Mouse (Mus musculus) kidney, postnatal 25 days (tissue): ENCODE measurements around the gene Cdh15.

Experiments
- DNase-seq, 2 experiments: peaks; one replicate each; pipeline ENCODE4 v3.0.0; 2021; ENCODE audit warnings: mixed read lengths in 2 of 2

The Cdh15 gene

GRCm38 (mm10) chr8:122847829-122848561 is at the start of gene Cdh15:
Gene Cdh15, plus strand, starts transcription at chr8:122847966.
- DNase-seq, result peak; percentile 38 to 62

- no peak for DNase-seq
Measured at GRCm38 (mm10) chr8:122803906-122804761, 43.6 kb upstream of the Cdh15 start.

DNA sequence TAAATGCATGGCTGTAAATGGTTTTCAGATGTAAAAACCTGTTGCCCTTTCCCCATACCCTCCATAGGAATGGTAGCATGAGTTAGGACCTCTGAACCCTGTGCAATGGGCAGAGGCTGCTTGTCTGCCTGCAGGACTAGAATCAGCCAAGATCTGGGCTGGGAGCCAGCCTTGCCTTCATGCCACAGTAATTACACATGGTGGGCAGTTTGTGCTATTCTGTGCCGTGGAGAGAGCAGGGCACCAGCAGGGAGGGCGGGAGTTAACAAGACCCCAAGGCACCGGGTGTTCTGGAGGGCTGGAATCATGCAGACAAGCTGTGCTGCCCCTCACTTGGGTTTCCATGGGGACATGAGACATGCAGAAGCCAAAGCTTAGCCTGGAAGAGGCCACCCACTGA is 42.4 kb upstream of the Cdh15 start:
- DNase-seq, result peak; percentile 82 to 86

- peak in 1 of 2 experiments; percentile 14 for DNase-seq
Measured at GRCm38 (mm10) chr8:122806956-122807538, 40.7 kb upstream of the Cdh15 start.

DNA sequence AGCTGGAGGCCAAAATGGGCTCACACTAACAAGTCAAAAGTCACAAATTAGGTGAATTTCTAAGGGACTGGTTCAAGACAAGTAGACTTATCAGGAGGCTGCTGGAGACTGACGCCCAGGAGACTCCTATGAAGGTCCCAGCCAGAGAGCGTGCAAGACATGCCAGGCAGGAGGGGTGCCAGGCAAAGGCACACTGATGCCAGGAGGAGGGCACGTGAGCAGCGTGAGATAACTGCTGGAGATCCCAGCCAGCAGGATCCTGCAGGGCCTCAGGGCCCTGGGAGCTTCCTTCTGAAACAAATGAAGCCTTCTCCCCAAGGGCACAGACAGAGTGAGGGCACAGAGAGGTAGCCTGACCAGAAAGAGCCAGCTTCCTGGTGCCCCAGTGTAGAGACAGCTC is 39.9 kb upstream of the Cdh15 start:
- DNase-seq, result no peak

- DNase-seq, result no peak
Measured at GRCm38 (mm10) chr8:122810376-122810775, 37.4 kb upstream of the Cdh15 start.

GRCm38 (mm10) chr8:122811870-122812494 is 35.8 kb upstream of the Cdh15 start:
- no peak for DNase-seq

GRCm38 (mm10) chr8:122812610-122813250 is 35.0 kb upstream of the Cdh15 start:
- DNase-seq, result peak in 1 of 2 experiments; percentile 12

DNA sequence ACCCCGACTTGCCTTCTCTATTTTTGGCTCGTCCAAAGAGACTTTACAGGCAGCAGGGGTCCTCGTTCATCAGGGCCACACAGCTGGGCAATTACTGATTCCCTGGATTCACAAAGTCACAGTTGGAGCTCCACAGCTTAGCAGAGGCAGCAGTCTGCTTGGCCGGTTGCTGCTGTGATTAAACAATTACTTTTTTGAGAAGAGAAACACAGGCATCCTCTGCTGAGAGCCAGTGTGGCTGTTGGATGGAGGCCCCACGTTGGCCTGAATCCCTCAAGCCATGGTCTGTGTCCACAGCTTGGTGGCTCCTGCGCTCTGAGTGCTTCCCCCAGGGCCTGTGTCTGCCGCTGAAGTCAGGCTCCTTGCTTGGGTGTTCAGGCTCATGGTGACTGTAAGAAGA is 33.2 kb upstream of the Cdh15 start:
- no peak for DNase-seq

DNA sequence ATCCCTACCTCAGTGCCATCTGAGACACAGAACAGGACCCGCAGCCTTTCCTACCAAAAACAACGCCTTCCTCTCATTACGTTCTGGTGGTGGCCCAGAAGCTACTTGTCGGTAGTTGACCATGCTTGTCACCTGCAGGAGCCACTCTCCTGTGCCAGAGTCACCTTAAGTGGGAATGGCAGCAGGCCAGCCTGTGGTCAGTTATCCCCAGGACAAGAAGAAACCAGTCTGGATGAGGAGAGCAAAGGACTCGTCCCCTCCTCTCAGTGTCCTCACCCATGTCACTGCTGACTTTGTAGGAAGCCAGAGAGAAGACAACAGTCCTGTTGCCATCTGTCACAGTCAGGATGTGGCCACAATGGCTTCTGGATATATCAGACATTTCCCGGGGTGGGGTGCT is 30.8 kb upstream of the Cdh15 start:
- no peak for DNase-seq

DNA sequence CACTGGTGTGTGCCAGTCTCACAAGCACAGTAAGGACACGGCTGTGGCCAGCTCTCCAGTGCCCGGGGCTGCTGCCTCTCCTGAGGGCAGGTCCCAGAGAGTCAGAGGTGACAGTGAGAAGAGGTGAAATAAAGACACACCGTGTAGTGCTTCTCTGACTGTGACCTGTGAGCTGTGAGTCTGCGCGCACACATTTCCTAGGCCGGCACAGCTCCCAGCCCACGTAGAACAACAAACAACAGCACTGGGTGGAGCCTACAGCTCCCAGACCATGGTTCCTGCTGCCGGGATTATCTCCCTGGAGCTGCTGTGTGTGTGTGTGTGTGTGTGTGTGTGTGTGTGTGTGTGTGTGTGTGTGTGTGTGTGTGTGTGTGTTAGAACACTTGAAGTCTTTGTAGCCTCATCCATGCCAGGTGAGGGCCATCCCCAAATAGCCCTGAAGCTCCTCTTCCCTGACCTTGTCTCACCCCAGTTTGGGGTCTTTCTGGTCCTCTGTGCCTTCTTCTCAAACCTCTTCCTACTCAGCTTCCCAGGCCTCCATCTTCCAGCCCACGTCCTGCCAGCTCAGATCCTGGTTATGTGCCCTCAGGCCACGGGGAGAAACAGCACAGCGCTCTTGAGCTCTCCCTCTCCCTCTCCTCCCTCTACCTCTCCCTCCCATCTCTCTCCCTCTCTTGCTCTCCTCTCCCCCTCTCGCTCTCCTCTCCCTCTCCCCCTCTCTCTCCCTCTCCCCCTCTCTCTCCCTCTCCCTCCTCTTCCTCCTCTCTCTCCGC is 29.9 kb upstream of the Cdh15 start:
- DNase-seq, result no peak

GRCm38 (mm10) chr8:122819776-122820175 is 28.0 kb upstream of the Cdh15 start:
- DNase-seq, result peak in 1 of 2 experiments; percentile 16

DNA sequence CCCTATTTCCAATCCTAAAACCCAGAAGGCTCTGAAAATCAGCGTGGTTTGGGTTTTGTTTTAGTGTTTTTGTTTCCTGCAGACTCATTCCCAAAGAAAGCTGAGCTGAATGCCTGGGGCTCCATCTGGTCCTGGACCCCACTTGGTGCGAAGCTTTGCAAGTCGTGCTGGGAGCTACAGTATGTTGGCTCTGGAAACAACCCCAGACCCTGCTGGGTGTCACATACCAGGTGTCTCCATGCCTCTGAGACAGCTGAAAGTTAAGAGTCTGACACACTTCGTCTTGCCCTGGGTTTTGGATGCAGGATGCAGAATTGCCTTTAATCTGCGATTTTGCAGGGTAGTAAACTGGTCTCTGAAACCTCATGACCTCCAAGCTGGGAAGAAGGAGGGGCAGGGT is 23.2 kb upstream of the Cdh15 start:
- no peak for DNase-seq

DNA sequence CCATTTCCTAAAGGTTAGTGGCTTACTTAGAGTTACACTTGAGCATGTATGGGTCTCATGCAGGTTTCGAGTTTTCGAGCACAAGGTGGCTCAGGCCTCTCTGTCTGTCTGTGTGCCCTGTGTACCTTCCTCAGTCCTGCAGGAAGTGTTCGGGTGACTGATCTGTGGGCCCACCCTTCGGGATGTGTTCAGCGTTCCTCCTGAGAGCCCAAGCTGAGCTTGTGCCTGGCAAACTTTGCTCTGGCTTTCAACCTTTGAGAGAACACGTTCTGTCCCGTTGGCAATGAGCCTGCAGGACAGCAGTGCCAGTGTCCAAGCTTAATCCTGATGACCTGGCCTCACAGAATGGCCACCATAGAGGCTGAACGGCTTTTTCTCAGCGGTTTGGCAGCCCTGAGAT is 22.8 kb upstream of the Cdh15 start:
- DNase-seq, result peak; percentile 83 to 91

DNA sequence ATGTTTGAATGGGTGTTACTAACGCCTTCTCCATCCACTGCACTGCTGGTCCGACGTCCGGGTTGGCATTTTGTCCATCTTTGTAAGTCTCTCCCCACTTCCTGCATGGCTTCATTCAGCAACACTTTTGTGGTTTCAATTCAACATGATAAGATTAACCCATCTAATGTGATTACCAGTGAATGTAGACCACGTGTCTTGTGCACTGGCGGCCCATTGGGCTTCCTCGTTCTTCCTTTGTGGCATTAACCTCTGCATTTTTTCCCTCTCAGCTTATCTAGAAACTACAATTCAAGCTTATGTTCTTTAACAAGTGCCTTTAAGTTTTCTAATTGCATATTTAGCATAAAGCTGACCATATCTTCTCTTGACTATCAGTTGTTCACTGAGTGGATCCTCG is 22.4 kb upstream of the Cdh15 start:
- DNase-seq, result no peak

GRCm38 (mm10) chr8:122829396-122829795 is 18.4 kb upstream of the Cdh15 start:
- DNase-seq, result no peak

DNA sequence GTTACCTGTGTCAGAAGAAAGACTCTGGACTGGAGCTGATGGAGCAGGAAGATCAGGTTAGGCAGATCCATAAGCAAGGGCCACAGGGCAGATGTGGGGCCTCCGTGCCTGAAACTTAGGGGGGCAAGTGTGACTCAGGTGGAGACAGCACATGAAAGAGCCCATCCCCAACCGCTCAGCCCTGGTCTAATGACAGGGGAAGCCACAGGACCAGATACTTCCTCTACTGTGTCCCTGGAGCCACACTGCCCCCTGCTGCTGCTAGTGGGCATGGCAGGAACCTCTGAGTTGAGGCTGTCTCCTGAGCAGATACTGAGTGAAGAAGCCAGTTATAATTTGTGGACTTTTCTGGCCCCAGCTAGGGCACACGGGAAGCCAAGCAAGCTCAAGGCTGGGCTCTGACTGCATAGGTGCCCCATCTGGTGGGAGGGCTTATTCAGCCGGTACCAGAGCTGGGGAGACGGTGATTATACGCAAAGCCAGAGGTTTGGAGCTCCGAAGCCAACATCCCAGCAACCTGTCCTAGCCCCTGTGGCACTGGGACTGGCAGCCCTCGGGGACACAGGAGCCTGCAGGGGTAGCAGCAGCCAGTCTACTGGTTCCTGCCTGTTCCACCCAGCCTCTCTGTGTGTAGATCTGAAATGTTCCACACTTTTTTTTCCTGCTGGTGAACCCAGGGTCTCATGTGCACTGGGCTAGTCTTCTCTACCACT is 17.3 kb upstream of the Cdh15 start:
- peak; percentile 84 to 94 for DNase-seq

- DNase-seq, result peak in 1 of 2 experiments; percentile 18
Measured at GRCm38 (mm10) chr8:122834416-122834815, 13.3 kb upstream of the Cdh15 start.

- DNase-seq, result peak; percentile 74 to 83
Measured at GRCm38 (mm10) chr8:122834971-122835370, 12.8 kb upstream of the Cdh15 start.

DNA sequence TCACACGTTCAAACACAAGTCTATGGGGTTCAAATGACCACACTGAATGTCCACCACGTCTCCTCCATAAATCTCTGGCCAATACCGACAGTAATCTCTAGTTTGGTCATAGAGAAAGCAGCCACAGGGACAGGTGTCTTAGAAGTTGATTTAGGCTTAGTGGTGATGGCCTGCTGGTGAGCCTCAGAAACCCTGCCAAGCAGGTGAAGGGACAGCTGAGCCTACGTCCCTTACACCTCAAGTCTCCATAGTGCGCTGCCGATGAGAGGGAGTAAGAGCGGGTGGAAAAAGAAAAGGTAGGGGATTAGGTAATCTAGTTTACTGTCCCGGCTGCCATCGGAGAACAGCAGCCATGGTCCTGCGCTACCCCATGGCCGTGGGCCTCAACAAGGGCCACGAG is 11.6 kb upstream of the Cdh15 start:
- no peak for DNase-seq

DNA sequence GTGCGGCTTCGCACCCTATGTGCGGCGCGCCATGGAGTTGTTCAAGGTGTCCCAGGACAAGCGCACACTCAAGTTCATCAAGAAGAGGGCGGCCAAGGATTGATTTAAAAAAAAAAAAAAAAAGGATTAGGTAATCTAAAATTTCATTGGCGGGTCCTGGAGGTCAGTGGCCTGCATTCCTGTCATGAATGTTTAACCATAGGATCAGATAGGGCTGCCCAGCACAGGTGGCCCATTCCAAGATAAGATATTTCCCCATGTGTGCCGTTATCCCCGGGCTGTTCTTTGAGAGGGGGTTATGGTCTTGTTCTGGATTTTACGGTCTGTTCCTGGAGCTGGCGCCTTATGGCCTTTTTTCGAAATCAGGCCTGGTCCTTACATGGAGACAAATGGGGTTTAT is 11.1 kb upstream of the Cdh15 start:
- no peak for DNase-seq
